Mouse (Mus musculus): ENCODE measurements at regions not wholly inside any gene's neighbourhood (a gene's known extent, or its start where the extent isn't known, plus 50 kb on each side); places are given as distances from the start of the nearest gene placed in this dataset.

DNA sequence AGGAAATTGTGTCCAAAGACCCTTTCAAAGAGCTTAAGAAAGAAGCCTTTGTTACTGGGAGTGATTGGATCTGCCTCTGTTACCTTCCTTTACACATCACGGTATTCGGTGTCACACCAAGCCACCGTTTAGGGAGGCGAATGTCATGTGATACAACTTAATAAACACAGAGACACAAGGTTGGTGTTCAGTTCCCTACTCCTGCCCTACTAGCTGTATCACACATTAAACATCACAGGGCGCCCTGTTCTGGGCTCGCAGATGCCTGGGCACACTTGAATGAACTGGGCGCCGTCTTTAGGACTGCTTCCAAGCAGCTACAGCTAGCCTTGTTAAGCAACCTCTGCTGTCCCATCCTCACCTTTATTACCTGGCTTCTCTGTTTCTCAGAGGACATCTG lies 55.0 kb upstream of the Gm10295 start:
- TF ChIP-seq CTCF (IDR thresholded peaks at IDR 0.05; ENCODE audit: low read depth, low read length) (no peak), POLR2A (IDR thresholded peaks at IDR 0.05; ENCODE audit: insufficient read depth, low read length) (no peak)
